Mouse (Mus musculus) hindbrain, embryonic 11.5 days (tissue): ENCODE data around the gene Npff. TPM values are rescaled to one million over a fixed set of nuclear protein-coding genes. Genes with fewer than 3 reads are reported as not detected.

Experiments used
- ATAC-seq: fragments of 200-750 bp; cut with Nextera tagmentation; 2 replicates; pipeline ENCODE4 v1.8.0; 2017; ENCODE audit warnings: mild to moderate bottlenecking, moderate TSS enrichment, moderate library complexity; ENCODE audit not compliant: low FRiP score
- DNase-seq: peaks from one replicate; pipeline ENCODE4 v3.0.0-alpha.2; 2015; ENCODE audit warnings: low spot score
- H3K27ac ChIP-seq: fragments of 300-500 bp; sonication (generic); 2 replicates; pipeline ENCODE4 v1.5.1; 2014; ENCODE audit warnings: mild to moderate bottlenecking, low read depth, low read length
- H3K27me3 ChIP-seq: fragments of 300-500 bp; sonication (generic); 2 replicates; pipeline ENCODE4 v1.6.1; 2014; ENCODE audit warnings: mild to moderate bottlenecking, low read length, moderate library complexity, mixed read lengths; ENCODE audit not compliant: control insufficient read depth, insufficient read depth
- H3K36me3 ChIP-seq: fragments of 300-500 bp; sonication (generic); 2 replicates; pipeline ENCODE4 v1.6.1; 2014; ENCODE audit warnings: mild to moderate bottlenecking, low read length, moderate library complexity, mixed read lengths; ENCODE audit not compliant: control insufficient read depth, insufficient read depth
- H3K4me1 ChIP-seq: fragments of 300-500 bp; sonication (generic); replicated peaks from 2 replicates; pipeline ENCODE4 v1.6.1; 2014; ENCODE audit warnings: low read length, mixed read lengths; ENCODE audit not compliant: control insufficient read depth, insufficient read depth
- H3K4me2 ChIP-seq: fragments of 300-500 bp; sonication (generic); replicated peaks from 2 replicates; pipeline ENCODE4 v1.6.1; 2014; ENCODE audit warnings: mild to moderate bottlenecking, low read depth, low read length
- H3K4me3 ChIP-seq: fragments of 300-500 bp; sonication (generic); 2 replicates; pipeline ENCODE4 v1.5.1; 2014; ENCODE audit warnings: low read depth, low read length
- H3K9ac ChIP-seq: fragments of 300-500 bp; sonication (generic); 2 replicates; pipeline ENCODE4 v1.6.1; 2014; ENCODE audit warnings: low read depth, low read length
- H3K9me3 ChIP-seq: fragments of 300-500 bp; sonication (generic); 2 replicates; pipeline ENCODE4 v1.6.1; 2016; ENCODE audit warnings: low read length; ENCODE audit not compliant: control insufficient read depth
- WGBS: fragments of 180-500 bp; shearing (Covaris S2); extraction: QIAGEN DNeasy Blood & Tissue Kit; methylation state at CpG from one replicate; pipeline ENCODE4 v1.1.7; 2014; 5-methylcytosine and 5-hydroxymethylcytosine counted together
- polyA plus RNA-seq: library from polyadenylated mRNA; unstranded; fragments of >200 nt; fragmentation: Nextera tagmentation; extraction: Ambion mirVana; gene quantifications from 2 replicates; pipeline ENCODE4 v1.2.1, GENCODE M21; 2014

The Npff gene
- polyA plus RNA-seq, 1 experiment from 2014 or later = 2.7 TPM

DNA sequence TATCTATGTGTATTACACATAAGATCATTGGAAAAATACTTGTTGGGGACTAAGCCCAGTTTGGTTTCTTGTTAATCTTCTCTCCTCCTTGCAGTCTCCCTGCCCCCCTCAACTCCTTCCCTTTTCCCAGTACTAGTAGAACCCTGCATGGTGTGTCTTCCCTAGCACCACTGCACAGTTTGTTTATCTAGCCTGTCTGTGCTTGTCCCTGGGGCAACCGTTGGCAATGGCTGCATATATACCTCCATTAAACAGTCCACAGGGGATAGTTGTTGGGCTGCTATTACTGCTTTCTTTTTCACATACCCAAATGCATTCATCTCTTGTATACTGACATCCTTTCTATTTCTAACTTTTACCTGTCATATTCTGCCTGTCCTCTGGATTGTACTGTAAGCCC, 37.1 kb downstream of the Npff start:
- Histone ChIP-seq H3K36me3 (peaks cover 31% of the 10 kb centered on the region), H3K9me3 (no peaks in the 10 kb centered on the region), H3K4me1 (no peaks in the 10 kb centered on the region), H3K9ac (no peak overlapping the region), H3K4me3 (no peak overlapping the region), H3K27ac (no peak overlapping the region), H3K27me3 (no peaks in the 10 kb centered on the region), H3K4me2 (no peak overlapping the region)
- DNase-seq (no peak), ATAC-seq (no peak)
- 70% methylated on average over 1 of the region's 1 CpGs for WGBS

DNA sequence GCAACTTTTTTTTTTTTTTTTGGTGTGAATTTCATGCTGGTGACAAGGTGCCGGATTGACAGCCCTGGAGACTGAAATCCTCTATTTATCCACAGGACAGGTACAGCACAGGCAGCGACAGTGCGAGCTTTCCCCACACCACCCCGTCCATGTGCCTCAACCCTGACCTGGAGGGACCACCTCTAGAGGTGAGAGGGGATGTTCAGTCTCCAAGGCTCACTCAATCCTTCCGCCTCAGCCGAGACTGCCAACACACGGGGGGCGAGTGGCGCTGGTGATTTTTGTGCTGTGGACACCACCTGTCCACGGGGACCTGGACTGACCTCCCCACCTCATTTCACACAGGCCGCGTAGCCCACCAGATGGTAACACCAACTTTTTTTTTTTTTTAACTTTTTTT, 38.9 kb downstream of the Npff start:
- no peaks in the 10 kb centered on the region for H3K4me1 ChIP-seq

DNA sequence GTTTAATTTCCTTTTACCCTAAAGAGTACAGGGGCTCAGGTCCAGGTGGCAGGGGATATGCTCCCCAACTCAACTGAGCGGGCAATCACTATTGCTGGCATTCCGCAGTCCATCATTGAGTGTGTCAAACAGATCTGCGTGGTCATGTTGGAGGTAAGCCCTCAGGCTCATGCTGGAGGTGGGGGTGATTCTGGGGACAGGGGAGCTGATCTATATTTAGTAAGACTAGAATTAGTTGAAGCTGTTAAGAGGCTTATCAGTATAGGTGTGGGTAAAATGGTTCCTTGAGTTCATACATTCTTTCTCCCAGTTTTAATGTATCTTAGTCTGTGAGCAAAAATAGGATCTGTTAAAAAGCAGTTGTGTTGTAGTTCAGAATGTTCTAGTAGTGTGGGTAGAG, 41.6 kb downstream of the Npff start:
- H3K4me1 ChIP-seq = no peaks in the 10 kb centered on the region
- no peak overlapping the region for H3K4me3 ChIP-seq
- no peak overlapping the region for H3K27ac ChIP-seq
- DNase-seq (no peak), ATAC-seq (no peak)
- no peaks in the 10 kb centered on the region for H3K9me3 ChIP-seq
- H3K9ac ChIP-seq = no peak overlapping the region
- 96% methylated on average over 3 of the region's 3 CpGs for WGBS
- H3K27me3 ChIP-seq = no peaks in the 10 kb centered on the region
- H3K36me3 ChIP-seq = peaks cover 24% of the 10 kb centered on the region; the same call in 1 of the 2 replicates
- H3K4me2 ChIP-seq = no peak overlapping the region

More for the DNA sequence above, 38.9 kb downstream of the Npff start:
- H3K9ac ChIP-seq = no peak overlapping the region
- H3K36me3 ChIP-seq = peaks cover 31% of the 10 kb centered on the region
- H3K4me3 ChIP-seq = no peak overlapping the region
- H3K4me2 ChIP-seq = no peak overlapping the region
- DNase-seq (no peak), ATAC-seq (no peak)
- H3K27ac ChIP-seq = no peak overlapping the region
- WGBS = 94% methylated on average over 12 of the region's 12 CpGs
- H3K9me3 ChIP-seq = no peaks in the 10 kb centered on the region
- H3K27me3 ChIP-seq = no peaks in the 10 kb centered on the region

DNA sequence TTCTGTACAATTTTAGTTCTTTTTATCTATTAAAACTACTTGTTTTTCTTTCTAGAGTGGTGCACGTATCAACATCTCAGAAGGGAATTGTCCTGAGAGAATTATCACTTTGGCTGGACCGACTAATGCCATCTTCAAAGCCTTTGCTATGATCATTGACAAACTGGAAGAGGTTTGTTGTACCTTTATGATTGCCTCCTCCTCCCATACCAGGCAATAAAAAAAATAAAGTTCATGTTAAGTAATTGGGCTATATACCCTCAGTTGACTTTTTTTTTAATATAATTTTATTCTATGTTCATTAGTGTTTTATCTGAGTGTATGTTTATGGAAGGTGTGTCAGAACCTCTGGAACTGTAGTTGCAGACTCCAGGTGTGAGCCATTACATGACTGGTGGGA, 50.2 kb downstream of the Npff start:
- H3K36me3 ChIP-seq = peaks cover 21% of the 10 kb centered on the region
- WGBS = 93% methylated on average over 2 of the region's 2 CpGs

More for the DNA sequence above, 50.2 kb downstream of the Npff start:
- Histone ChIP-seq H3K4me2 (no peak overlapping the region), H3K27ac (no peak overlapping the region), H3K9ac (no peak overlapping the region), H3K9me3 (no peaks in the 10 kb centered on the region), H3K4me3 (no peak overlapping the region), H3K27me3 (no peaks in the 10 kb centered on the region), H3K4me1 (no peaks in the 10 kb centered on the region)
- ATAC-seq (no peak), DNase-seq (no peak)

Other genes with a start within 250 kb of the Npff start
- 51.6 and 57.0 TPM in 2 replicates for gene Mfsd5, start 245.5 kb downstream of the Npff start, polyA plus RNA-seq
- gene Espl1, start 228.7 kb downstream of the Npff start, polyA plus RNA-seq = 21.8 and 30.8 TPM in 2 replicates
- 401 and 431 TPM in 2 replicates for gene Pfdn5, start 198.8 kb downstream of the Npff start, polyA plus RNA-seq
- 104 TPM in 2 replicates for gene Myg1, start 193.2 kb downstream of the Npff start, polyA plus RNA-seq
- gene Aaas, start 174.2 kb downstream of the Npff start, polyA plus RNA-seq = 65.9 and 76.2 TPM in 2 replicates
- 0.73 and 0.99 TPM in 2 replicates for gene Sp7, start 157.8 kb downstream of the Npff start, polyA plus RNA-seq
- 10.5 and 11.5 TPM in 2 replicates for gene Sp1, start 118.8 kb downstream of the Npff start, polyA plus RNA-seq
- gene Amhr2, start 79.6 kb downstream of the Npff start, polyA plus RNA-seq = 0.28 and 0.46 TPM in 2 replicates
- gene Prr13, start 65.9 kb downstream of the Npff start, polyA plus RNA-seq = 108 and 118 TPM in 2 replicates
- gene Pcbp2, start 54.4 kb downstream of the Npff start, polyA plus RNA-seq = 238 and 273 TPM in 2 replicates
- 5.1 and 8.8 TPM in 2 replicates for gene Gm10337, start 21.2 kb downstream of the Npff start, polyA plus RNA-seq
- 21.2 and 23.8 TPM in 2 replicates for gene Map3k12, start 7.9 kb downstream of the Npff start, polyA plus RNA-seq
- gene Tarbp2, start 6.8 kb downstream of the Npff start, polyA plus RNA-seq = 85.2 and 86.3 TPM in 2 replicates
- 0.93 TPM in 1 of 2 replicates, not detected in the other for gene Gm28047, start 100.1 kb upstream of the Npff start, polyA plus RNA-seq
- gene Atf7, start 100.5 kb upstream of the Npff start, polyA plus RNA-seq = 14.7 and 15.5 TPM in 2 replicates
- gene Atp5g2, start 147.4 kb upstream of the Npff start, polyA plus RNA-seq = 57.6 and 66.0 TPM in 2 replicates
- 26.2 and 30.1 TPM in 2 replicates for gene Calcoco1, start 197.2 kb upstream of the Npff start, polyA plus RNA-seq